Mouse (Mus musculus) layer of hippocampus, adult 11-12 months (tissue): ENCODE measurements at regions not wholly inside any gene's neighbourhood (a gene's known extent, or its start where the extent isn't known, plus 50 kb on each side); places are given as distances from the start of the nearest gene placed in this dataset.
A peak's percentile ranks its signal among the peaks of the same experiment; 100 is the strongest.

Experiments used
- DNase-seq: peaks from one replicate; pipeline ENCODE4 v3.0.0; 2022; ENCODE audit warnings: low spot score

DNA sequence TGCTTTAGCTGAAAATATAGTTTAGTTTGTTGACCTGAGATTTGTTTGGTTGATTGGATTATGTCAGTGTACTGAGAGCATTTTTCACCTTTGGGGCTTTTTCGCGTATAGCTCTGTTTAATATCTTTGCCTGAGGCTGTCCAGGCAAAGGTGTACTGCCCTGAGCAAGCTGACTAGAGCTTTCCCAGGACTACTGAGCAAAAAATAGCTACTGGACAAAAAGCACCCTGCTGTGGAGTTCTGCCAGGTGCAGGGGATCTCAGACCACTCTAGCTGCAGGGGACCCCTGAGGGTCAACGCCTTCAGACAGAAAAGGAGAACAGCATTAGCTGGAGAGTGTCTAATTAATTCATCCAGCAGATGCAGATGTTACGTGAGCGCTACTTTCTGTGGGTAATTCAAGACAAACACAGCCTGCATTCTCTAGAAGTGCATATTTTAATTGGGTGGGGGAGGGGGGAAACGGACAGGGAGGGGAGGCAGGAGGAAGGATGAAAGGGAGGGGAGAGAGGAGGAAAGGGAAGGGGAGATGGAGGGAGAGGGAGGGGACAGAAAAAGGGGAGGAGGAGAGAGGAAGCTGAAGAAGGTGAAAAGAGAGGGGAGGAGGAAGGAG, 61.7 kb downstream of the Thnsl1 start:
- DNase-seq, result no peak

DNA sequence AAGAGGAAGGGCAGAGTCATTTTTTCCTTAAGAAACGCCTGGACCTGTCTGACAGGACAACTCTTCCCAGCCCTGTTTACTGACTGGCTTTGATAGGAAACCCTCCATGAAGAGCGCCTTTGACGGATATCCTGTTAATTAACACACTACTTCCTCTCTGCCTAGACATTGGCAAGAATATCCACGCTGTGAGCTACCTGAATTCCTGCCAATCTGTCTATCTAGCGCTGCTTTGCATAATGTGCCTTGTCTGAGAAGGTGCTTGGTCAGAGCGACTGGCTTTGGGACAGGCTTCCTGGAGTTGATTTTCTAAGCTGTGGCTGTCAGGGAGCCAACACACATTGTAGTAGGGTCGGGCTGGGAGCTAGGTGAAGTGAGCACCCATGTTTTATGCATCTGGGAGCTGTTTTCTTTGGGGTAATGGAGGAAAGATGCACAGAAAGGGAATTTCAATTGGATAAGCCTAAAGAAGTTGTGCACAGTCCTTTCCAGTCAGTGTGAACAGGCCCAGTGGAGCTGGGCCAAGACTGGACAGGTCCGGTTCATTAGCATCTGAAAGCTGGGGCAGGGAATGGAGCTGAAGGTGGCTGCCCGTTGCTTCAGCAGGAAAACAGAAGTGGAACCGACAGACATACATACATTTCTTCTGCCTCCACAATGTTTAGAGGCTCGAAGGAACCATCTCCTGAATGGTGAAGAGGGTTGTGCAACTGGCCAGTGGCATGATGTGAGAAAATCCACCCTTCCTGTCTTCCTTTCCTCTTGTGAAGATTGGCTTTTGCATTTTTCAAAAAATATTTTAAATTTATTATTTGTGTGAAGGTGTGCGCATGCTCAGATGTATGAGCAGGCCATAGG, 64.7 kb downstream of the Thnsl1 start:
- DNase-seq, result no peak

DNA sequence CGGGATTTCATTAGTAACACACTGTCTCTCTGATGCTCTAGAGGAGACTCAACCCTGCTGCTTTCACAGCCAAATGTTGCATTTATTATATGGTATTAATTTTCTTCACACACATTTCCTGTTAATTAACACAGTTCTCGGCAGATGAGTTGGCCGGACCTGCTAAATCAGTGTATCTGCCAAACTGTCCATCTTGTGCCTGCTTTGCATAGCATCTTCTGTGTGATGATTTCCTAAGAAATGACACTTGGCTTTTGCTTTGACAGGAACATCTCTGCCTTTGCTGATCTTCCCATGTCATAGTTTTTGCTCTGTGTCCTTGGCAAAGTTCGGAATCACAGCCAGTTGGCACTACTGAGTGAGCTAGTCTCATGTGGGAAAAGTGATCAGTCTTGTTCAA, 67.9 kb downstream of the Thnsl1 start:
- no peak for DNase-seq

DNA sequence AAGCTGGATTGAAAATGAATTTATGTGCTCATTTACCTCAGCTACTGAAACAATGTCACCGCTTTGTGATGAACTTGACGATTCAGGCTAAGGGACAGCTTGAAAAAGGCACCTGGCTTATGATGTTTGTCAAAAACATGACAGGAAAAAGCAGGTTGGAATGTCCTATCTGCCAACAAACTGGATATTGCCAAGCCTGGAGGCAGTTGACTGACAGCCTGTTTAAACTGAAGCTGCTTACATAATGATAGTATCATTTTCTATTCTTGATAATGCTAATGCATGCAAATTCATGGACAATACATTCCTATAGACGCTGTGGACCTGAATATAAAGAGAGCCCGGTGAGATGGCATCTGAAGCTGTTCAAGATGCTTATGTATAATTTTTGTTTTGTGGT, 69.8 kb downstream of the Thnsl1 start:
- no peak for DNase-seq

DNA sequence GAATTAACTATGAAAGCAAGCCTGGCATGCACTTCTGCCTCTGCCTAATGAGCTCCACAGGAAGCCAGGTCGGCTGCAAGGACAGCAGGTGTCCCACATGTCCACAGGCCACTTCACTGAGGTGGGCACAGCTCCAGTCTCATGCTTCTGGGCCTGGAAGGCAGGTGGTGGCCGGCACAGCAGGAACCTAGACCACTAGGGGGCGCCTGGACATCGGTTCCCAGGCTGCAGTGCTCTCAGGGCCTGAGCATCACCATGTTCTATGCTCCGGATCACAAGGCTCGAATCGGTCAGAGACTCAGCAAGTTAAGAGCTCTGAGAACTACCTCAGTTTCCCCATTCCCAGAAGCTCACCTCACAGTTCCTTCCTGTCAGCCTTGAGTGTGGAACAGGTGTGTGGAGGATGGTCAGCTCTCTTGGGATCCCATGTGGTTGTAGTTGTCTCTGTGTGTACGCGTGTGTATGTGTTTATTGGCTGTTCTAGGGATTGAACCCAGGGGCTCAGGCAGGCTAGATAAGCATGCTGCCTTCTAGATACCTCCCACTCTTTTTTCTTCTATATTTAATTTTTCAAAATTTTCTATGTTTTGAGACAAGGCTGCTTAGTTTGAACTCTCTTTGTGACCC, 75.4 kb downstream of the Thnsl1 start:
- peak; percentile 86 for DNase-seq

DNA sequence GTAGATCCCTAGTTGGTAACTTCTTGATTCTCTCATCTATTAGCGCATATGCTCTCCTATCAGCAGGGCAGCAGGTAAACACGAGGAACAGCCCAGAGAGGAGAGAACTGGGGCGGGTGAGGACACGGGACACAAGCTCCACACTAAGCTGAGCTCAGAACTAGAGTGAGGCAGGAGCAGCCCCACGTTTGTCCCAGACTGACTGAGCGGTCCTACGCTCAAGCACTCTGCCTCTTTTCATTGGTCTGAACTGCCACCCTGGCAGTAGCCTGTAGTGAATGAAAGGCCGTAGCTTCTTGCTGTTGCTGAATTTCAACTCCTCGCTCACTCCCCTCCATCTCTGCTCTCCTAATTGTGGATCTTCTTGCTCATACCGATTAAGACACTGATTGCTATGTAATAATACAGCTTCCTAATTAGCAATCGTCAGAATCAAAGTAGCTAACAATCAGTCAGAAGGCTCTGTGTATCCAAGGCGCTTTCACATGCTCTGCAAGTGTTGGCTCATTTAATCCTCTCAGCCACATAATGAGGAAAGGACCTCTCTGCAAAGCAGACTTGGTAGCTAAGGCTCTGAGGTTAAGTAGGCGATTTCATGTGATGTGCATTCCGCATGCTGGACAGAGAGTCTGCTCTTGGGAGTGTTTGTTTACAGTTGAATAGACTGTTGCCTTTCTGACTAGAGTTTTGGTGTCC, 77.1 kb downstream of the Thnsl1 start:
- DNase-seq, result no peak

DNA sequence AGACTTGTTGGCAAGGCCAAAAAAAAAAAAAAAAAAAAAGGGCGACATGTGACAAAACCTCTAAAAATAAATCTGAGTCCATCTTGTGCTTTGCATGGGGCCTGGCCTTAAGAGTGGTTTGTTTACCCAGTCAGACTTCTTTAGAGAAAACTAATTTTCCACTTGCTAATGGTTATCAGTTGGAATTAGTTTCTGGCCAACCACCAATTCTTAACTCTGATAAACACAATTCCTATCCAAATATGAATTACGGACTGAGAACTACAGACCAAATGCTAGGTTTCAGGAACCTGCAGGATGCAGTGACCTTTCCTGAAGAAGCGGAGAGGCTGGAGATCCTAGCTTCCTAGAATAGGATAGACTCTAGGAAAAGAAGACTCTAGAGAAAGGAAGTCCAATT, 79.4 kb downstream of the Thnsl1 start:
- DNase-seq, result no peak

DNA sequence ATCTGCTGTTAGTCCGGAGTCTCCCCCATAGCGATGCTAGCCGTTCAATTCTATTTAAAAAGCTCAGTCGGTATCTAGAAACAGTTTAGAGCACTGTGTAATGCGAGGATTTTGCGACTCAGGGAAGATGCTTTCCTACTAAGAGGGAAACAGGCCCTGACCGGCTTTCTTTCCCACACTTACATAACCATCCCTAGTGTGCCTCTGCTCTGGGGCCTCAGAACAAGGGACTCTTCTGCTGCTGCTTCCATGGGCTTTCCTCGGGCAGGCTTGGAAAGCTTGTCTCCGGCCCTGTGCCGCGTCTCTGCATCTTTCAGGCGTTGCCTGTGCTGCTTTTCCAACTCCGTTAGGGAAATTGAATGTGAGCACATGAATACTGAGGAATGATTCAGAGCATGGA, 79.6 kb upstream of the Gpr158 start:
- no peak for DNase-seq

DNA sequence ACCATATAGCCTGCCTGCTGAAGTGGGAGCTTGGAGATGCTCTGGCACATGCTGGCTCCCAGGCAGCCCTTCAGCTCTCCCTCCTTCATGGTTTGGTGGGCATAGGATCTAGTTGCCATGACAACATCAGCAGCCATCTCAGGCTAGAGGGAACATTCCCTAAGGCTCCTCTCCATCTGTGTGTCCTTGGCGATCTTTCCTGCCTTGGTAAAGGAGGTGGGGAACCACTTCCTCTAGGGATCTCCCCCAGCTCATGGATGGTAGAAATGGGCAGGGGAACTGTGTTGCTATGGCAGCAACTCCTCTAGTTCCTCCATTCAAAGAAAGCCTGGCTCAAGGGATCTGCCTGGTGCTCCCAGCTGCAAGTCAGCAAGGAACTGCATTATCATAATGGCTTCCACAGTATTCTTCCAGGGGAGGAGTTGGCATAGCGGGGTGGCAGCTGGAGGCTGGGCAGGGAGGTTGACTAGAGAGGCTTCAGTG, 74.6 kb upstream of the Gpr158 start:
- DNase-seq, result peak; percentile 27

DNA sequence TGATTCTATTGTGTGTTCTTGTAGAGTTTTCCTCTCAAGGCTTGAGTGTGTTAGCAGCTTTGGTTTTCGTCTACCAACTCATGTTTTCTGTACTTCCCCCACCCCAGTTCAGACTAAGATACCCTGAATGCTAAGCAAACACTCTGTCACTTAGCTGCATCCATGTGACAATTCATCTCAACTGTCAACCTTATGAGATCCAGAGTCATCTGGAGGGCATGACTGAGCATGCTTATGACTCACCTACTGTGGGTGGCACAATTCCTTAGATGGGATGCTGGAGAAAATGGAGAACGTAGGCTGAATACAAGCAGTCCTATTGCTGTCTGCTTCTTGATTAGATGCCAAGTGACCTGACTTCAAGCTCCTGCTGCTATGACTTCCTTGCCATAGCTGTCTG, 73.3 kb upstream of the Gpr158 start:
- DNase-seq, result no peak

DNA sequence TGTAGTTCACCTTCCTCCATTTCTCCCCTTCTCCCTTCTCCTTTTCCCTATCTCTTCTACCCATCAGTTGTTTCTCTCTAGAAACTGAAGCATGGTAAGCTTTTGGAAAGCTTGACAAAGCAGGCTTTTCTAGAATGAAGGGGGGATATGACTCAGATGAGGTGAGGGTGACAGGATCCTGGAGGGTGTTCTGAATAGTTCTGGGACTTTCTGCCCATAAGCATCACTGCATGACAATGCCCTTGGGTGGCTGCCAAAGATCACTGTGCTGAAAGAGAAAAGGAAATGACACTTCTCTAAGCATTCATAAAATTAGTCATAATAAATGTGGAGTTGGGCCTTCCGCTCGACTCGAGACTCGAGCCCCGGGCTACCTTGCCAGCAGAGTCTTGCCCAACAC, 67.7 kb upstream of the Gpr158 start:
- DNase-seq, result no peak
